Mouse (Mus musculus) urinary bladder, postnatal 10 days (tissue): ENCODE measurements around the gene Gm39653.
"Not testable (repeated sequence)": the region's sequence is repeated elsewhere in the genome, so short reads cannot be mapped to it uniquely, and the experiment has no call there.

Experiments
- DNase-seq: peaks from one replicate; pipeline ENCODE4 v3.0.0; 2022; ENCODE audit warnings: low spot score

Gm39653 gene

GRCm38 (mm10) chr1:63615668-63616067 lies at the start of gene Gm39653:
TSS of gene Gm39653 (plus strand) at chr1:63615968.
- DNase-seq = no peak

- DNase-seq = no peak
Observed at GRCm38 (mm10) chr1:63566501-63566900, 49.3 kb upstream of the Gm39653 start.

- no peak for DNase-seq
Observed at GRCm38 (mm10) chr1:63567031-63567430, 48.7 kb upstream of the Gm39653 start.

- DNase-seq = no peak
Observed at GRCm38 (mm10) chr1:63572229-63572628, 43.5 kb upstream of the Gm39653 start.

- DNase-seq = no peak
Observed at GRCm38 (mm10) chr1:63573432-63573831, 42.3 kb upstream of the Gm39653 start.

GRCm38 (mm10) chr1:63573864-63574611 lies 41.7 kb upstream of the Gm39653 start:
- DNase-seq = no peak

- no peak for DNase-seq
Observed at GRCm38 (mm10) chr1:63576803-63577202, 39.0 kb upstream of the Gm39653 start.

- no peak for DNase-seq
Observed at GRCm38 (mm10) chr1:63579153-63579552, 36.6 kb upstream of the Gm39653 start.

- no peak for DNase-seq
Observed at GRCm38 (mm10) chr1:63586869-63587268, 28.9 kb upstream of the Gm39653 start.

- no peak for DNase-seq
Observed at GRCm38 (mm10) chr1:63603870-63604500, 11.8 kb upstream of the Gm39653 start.

- DNase-seq = no peak
Observed at GRCm38 (mm10) chr1:63609613-63610012, 6.2 kb upstream of the Gm39653 start.

- DNase-seq = no peak
Observed at GRCm38 (mm10) chr1:63614594-63614993, 1.2 kb upstream of the Gm39653 start.

GRCm38 (mm10) chr1:63628211-63628610 lies 12.4 kb downstream of the Gm39653 start:
- no peak for DNase-seq

GRCm38 (mm10) chr1:63630390-63630789 lies 14.6 kb downstream of the Gm39653 start:
- not testable (repeated sequence) for DNase-seq

GRCm38 (mm10) chr1:63639921-63640320 lies 24.2 kb downstream of the Gm39653 start:
- DNase-seq = no peak

GRCm38 (mm10) chr1:63658016-63658415 lies 42.2 kb downstream of the Gm39653 start:
- no peak for DNase-seq

- no peak for DNase-seq
Observed at GRCm38 (mm10) chr1:63659591-63659990, 43.8 kb downstream of the Gm39653 start.

- no peak for DNase-seq
Observed at GRCm38 (mm10) chr1:63666089-63666488, 50.3 kb downstream of the Gm39653 start.

- DNase-seq = no peak
Observed at GRCm38 (mm10) chr1:63667201-63667948, 51.6 kb downstream of the Gm39653 start.

GRCm38 (mm10) chr1:63667949-63668851 lies 52.4 kb downstream of the Gm39653 start:
- DNase-seq = no peak

GRCm38 (mm10) chr1:63668852-63669160 lies 53.0 kb downstream of the Gm39653 start:
- DNase-seq = no peak
